Mouse (Mus musculus) lung, postnatal 25 days (tissue): ENCODE measurements around the gene Nod2.

Source experiments
- DNase-seq: peaks from one replicate; pipeline ENCODE4 v3.0.0; 2022; ENCODE audit warnings: low spot score

The Nod2 gene

DNA sequence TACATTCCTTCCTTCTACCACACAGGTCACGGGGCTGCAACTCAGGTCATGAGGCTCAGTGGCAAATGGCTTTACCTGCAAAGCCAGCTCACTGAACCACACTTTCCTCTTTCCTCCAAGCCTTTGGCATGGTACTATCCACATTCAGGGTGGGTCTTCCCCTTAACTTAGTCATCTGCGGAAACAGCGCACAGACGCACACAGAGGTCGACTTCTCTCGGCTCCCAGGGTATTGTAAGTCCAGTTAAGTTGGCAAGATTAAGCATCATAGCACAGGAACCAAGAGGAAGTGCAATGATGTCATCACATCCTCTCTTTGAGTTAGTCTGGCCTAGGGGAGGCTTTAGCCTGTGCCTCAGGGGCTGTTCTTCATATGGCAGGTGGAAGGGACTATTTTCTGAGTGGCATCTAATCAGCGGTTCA is 13.8 kb upstream of the Nod2 start:
- peak; percentile 70 for DNase-seq

DNA sequence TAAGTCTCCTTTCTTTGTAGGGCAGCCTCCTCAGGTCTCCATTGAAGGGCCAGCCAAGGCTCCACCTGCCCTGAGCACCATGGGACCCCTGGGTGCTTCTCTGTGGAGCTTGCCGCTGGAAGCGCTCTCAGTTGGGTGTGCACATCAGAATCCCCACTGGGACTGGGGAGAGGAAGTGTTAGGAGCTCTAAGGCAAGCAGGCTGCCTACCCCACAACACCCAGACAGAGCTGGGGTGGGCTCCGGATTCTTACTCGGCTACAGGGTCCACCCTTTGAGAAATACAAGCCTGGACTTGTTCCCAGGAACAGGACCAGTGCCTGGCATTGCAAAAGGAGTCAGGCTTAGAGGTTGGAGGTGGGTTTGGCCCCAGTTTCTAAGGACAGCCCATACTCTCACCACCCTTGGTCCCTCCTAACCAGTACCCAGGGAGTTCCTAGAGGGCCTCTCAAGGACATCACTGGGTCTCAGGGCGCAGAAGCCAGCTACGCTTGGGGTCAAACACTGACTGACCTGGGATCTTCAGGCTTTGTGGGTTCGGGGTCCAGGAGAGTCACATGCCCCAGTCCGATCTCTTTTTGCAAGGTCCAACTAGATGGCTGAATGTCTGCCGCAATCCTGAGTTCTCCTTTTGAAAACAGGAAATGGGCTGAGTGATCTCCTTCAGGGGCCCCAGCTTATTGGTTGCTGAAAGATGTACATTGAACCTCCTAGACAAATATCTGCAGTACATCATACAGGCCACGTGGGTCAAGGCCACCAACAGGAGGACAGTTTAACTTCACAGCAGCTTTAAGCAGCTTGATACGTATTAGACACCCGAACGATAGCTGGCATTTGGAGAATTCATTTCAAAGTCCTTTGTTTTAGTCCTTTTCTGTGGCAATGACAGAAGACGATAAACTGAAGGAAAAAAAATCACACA is 11.4 kb upstream of the Nod2 start, which contains the start of gene Snx20:
TSS of gene Snx20 (minus strand) at position 655 of the 924 bp plus-strand sequence.
- DNase-seq, result peak; percentile 74

DNA sequence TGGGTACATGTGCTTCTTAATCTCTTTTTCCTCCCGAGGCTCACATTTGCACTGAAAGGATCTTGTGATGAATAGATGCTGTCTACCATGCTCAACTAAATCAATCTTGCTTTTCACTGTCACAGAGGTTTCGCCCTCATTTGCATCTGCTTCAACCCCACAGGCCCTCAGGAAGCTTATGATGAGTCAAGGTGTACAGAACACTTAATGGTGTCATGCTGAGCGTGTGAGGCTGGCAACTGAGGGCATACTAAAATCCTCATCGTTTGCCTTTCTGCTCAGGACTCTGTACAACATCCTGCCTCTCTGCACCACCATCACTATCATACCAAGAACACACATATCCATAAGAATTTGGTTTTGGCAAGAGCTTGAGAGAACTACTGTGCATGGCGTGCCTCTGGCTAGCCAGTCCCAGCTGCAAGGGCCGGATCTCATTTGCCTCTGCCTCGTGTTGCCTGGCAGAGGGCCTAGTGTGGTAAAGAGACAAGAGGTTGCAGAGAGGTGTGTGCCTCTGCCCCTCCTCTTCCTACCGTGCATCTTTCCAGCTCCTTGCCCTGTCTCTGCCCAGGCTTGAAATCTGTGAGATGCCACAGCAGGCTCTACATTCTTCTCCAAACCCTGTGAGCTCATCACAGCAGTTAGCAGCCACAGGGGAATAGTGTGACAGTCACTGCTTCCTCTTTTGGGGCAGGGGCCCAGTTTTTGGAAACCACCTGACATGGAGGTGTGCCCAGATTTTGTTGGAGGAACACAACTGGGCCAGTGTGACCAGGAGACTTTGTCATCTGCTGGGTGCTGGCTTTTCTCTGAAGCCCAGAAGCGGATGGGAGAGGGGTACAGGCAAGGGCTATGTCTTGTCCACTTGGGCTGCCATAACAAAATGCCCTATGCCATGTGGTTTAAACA is 9.8 kb upstream of the Nod2 start:
- peak; percentile 44 for DNase-seq

DNA sequence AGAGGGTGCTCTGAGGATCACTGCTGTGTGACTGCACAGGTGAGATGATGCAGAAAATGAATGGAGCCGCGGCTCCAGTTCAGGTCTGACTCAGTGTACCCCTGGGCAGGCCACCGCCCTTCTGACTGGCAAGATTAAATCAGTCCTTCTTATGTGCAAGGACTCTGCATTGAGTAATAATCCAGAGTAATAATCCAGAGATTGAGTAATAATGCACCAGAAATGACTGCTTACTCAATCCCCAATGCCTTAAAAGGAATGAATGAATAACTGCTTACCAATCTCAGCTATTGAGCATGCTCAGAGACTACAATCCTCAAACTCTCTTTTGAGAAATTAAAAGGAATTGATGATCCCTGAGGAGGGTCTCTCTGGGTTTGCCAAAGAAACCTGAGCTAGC is 8.2 kb upstream of the Nod2 start:
- DNase-seq, result no peak

DNA sequence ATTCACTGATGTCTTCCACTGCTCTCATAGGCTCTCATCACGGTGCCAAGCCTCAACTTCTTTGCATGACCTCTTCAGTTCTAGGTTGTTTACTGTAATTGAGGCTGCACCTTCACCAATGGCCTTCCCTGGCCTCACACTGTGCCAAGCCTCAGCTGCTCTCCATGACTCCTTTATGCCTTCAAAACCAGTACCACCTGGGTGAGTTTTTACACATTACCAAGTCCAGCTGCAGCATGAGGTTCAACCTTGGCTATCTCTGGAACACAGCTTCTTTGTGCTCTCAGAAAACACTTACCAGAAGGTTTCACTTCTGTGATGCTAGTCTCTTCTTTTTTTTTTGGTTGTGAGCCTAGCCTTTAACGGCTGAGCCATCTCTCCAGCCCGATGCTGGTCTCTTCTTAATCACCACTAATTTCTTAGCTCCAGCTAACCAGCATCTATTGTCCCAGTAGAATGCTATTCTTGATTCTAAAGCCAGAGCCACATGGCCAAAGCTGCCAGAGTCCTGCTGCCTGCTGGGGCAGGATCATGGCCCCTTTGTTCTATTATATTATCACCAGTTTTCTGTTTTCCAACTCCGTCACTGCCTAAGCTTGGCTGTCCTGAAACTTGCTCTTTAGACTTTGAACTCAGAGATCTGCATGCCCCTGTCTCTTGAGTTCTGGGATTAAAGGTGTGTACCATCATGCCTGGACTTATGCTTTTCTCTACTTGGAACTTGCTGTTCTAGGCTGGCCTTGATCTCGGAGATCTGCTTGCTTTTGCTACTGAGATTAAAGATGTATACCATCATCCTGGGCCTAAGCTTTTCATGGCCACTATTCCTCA is 4.2 kb upstream of the Nod2 start:
- no peak for DNase-seq

DNA sequence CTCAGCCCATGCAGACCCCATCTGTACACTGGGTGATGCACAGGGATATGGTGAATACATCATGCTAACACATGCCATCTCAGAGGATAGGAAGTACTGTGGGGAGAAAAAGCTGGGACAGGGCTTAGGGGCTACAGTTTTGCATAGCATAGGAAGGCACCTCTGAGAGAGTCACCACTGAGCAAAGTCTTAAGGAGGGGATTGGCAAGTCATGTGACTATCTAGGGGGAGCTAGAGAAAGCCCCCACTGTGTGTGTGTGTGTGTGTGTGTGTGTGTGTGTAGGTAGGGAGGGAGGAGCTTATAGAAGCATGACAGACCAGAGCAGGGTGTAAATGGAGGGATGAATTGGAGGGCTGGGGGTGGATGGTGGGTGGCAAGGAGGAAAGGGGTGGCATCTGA is 1.2 kb downstream of the Nod2 start:
- DNase-seq, result no peak

DNA sequence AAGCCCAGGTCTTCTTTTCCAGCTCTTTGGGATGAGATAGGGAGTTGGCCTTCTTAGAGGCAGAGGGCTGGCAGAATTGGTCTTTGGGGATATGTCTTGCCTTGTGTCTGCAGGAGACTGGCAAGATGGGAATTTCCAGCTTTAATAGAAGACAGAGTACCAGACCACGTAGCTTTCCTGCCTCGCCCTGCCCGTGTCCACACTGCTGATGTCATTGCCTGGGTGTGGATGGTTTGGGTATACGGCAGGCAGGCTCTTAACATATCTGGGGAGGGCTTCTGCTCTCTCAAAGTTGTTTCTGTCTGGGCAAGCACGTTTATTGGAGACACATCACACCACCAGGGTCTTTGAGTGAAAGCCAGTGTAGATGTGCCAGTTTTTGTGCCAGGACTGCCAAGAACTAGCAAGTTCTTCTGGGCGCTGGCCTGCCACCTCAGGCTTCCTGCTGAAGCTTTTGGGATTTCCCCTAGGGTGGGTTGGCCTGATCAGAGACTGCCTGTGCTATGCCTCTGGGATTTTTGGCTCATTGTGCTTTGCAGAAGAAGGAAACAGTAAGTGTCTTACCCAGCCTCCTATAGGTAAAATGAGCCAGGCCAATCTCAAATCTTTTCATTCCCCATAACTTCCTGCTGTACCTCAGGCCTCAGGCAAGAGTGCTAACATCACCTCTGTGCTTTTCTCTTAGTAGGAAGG is 3.0 kb downstream of the Nod2 start:
- peak; percentile 39 for DNase-seq

DNA sequence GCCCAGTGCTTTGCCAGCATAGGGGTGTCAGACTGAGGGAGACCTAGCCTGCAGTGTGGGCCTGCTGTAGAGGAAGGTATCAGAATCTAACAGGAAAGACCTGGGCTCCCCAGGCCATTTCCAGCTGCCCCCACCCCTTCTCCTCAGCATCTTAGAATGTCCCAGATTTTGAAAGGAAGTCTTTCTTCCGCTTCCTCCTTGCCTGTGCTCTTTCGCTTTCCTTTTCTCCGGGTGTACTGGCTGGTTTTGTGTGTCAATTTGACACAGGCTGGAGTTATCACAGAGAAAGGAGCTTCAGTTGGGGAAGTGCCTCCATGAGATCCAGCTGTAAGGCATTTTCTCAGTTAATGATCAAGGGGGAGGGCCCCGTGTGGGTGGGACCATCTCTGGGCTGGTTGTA is 4.0 kb downstream of the Nod2 start:
- peak; percentile 44 for DNase-seq

DNA sequence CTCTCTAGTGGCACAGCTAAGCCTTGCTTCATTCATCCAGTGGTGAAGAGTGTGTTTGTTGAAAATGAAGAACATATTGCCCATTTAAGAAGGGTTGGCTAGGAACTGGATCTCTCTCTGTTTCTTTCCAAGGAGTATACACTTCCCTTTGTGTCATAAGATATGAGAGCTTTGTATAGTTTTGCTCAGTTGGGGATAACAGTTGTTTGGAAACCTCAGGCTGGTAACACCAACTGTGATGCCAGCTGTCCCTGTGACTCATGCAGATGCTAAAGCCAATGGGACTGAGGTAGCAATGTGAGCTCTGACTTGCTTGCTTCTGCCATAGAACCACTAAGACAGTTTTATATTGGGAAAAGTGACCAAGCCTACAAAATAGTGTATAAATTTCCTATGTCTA is 8.2 kb downstream of the Nod2 start:
- no peak for DNase-seq

DNA sequence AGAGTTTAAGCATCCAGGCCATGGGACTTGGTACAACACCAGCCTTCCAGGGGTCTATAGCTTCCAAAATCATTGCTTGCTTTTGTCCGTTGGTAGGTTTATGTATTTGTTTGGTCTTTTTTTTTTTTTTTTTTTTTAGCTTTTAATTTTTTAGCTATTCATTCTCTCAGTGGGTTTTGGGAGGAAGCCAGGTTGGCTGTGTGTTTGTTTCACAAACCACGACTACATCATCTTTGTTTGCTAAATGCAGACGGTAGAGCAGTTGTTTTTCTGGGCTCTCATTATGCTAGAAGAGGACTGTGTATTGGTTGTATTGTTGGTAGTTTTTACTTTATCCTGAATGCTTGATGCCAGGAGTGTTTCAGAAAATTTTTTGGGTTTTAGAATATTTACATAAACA is 12.8 kb downstream of the Nod2 start:
- DNase-seq, result no peak

DNA sequence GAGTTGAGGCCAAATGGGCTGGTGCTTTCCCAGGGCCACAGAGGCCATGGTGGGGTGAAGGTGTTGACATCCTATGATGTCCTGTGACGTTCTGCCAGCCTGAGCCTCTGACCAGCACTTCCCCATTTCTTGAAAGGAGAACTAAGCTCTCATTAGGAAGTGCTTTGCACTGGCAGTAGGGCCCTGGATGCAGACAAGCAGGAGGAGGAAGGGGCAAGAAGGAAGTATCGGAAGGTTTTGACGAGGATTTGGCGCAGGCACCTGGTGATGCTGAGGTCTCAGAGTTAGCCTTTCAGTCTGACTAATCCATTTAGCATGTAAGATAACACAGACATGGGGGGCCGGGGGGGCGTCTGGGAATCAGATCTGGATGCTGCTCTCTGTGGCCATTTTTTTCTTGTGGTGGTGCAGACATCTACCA is 15.3 kb downstream of the Nod2 start:
- DNase-seq, result peak; percentile 62

DNA sequence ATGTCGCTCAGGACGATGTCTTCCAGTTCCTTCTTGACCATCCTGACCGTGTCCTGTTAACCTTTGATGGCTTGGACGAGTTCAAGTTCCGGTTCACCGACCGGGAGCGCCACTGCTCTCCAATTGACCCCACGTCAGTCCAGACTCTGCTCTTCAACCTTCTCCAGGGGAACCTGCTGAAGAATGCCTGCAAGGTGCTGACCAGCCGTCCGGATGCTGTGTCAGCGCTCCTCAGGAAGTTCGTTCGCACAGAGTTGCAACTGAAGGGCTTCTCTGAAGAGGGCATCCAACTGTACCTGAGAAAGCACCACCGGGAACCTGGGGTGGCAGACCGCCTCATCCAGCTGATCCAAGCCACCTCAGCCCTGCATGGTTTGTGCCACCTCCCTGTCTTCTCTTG is 17.0 kb downstream of the Nod2 start:
- no peak for DNase-seq

DNA sequence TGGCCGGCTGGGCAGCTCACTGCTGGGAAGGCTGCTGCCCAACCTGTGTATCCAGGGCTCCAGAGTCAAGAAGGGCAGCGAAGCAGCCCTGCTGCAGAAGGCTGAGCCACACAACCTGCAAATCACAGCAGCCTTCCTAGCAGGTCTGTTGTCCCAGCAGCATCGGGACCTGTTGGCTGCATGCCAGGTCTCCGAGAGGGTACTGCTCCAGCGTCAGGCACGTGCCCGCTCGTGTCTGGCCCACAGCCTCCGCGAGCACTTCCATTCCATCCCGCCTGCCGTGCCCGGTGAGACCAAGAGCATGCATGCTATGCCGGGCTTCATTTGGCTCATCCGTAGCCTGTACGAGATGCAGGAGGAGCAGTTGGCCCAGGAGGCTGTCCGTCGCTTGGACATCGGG is 17.8 kb downstream of the Nod2 start:
- no peak for DNase-seq

DNA sequence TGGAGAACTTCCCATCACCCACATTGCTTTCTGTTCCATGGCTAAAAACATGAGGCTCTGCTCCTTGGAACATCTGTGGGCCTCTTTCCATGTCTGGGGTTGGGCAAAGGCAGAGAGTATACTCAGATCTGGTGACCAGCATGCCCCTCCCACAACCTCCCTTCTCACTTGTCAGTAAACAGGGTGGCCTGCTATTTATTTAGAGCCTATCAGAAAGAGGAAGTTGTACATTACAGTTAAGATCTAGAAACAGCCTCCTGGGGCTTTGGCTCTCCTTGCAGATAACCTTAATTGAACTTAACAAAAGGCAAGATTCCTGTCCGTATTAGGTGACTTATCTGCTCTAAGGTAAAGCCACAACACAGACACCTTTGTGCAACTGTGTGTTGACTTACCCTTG is 19.3 kb downstream of the Nod2 start:
- DNase-seq, result peak; percentile 59

DNA sequence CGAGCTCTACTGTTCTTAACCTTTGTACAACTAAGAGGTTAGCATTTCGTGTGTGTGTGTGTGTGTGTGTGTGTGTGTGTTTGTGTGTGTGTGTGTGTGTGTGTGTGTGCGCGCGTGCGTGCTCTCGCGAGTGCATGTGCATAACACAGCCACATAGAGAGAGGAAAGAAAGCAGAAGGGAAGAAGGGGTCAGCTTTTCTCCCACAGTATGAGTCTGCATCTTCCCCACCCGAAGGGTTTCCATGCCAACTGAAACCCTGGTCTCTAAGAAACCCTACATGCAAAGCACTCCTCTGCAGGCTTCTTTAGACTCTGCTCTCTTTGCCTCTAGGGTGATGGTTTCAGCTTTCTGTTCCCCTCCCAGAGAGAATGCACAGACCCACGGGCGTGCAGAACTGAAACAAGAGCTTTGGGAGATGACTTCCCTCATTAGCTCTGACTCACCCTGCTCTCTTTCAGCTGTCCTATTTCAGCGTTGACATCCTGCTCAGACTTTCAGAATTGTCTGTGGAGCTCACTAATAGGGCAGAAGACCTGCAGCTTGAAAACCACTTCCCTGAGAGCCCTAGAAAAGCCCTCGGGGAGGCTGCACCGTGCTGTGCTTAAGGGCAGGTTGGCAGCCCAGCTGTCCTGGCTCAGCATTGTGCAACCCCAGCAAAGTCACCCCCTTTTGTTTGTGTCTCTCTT is 21.4 kb downstream of the Nod2 start:
- peak; percentile 63 for DNase-seq

DNA sequence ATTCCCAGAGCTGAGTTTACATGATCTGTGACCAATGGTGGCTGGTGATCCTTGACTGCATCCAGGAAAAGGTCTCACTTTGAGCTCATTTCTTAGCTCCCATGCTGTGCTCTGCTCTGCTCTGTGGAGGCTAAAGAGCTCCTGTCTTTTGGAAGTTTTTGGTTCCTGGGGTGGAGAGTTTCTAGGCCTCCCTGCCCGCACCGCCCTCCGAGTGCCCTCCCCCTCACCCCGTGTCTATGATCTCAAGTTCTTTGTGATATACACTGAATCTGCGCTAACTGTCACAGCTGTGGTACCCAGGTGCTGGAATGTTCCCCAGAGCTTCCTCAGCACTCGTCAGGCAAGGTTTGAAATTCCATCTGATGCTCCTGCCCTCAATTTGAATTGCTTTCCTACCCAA is 23.7 kb downstream of the Nod2 start:
- no peak for DNase-seq

DNA sequence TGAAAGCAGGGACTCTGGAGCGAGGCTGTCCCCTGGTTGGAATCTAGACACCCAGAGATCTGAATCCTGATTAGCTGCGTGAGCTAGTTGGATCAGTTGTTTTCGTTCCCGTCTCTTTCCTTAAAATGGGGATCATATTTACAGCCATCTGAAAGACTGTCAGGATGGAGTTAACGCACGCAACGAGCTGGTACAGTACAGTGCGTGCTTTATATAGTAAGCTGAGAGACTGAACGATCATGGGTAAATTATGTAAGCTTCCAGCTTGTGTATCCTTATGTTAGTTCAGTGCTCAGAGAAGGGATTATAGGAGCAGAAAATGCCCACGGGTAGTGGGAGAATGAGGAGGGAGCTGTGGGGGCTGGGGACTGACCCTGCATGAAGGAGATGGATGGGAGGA is 24.5 kb downstream of the Nod2 start:
- no peak for DNase-seq

DNA sequence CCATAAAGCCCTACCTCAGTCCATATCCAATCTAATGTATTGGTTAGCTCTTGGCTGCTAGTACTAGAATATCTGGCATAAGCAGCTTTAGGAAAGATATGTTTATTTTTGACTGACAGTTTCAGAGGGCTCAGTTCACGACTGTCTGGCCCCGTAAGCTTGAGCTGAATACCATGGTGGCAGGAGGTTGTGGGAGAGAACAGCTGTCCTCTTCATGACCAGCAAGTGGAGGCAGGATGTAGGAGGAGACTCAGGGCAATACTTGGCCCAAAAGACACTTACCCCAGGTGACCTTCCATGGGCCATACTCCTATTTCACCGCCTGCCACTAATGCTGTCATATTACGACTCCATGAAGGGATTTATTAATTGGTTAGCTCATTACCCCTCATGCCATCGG is 26.7 kb downstream of the Nod2 start:
- DNase-seq, result no peak

DNA sequence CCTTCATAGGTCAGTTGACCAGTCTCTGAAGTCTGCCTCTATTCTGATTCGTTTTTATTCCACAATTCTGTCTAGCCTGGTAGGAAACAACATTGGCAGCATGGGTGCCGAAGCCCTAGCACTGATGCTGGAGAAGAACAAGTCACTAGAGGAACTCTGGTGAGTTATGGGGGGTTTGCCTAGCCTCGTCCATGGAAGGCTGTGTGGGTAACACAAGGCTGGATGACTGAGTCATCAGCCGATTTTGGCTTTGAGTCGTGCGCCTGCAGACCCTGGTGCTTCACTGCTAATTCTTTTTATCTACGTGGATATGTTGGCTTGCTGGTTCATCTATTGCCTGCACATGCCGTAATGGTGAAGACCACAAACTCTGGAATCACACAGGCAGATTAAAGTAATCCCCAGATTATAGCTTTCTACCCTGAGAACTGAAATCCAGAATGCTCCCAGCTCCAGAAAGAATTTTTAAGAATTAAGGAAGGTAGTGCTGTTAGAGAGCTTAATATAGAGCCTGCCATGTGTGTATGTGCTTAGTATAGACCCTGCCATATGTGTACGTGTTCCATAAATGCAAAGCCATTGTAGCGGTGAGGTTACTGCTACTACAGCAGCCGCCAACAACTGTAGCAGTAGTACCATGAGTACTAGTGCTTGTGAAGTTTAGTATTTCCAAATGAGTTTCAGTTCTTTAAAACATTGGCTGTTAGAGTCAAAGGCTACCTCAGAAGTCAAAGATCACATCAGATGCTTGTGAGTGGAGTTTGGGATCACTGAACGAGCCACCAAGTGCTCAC is 28.5 kb downstream of the Nod2 start:
- DNase-seq, result no peak

DNA sequence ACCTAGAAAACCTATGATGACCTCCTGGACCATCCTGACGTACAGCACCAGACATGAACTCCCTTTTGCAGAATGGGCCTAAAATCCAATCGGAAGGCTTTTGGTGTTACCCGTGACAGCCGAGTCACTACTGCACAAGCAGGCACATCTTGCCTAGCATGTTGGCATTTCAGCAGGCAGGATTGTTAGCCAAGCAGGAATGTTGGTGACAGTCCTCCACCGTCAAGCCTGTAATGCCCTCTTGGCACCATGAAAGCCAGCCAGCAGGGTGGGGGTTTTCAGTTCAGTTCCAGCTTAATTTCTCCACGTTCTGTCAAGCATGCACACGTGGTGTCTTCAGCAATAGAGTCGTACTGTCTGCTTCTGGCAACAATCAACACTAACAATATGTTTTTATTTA is 30.0 kb downstream of the Nod2 start:
- DNase-seq, result no peak
